Mouse (Mus musculus): ENCODE results near the gene Amigo2. TPM values are rescaled to one million over a fixed set of nuclear protein-coding genes. Genes with fewer than 3 reads are reported as not detected.

Amigo2 gene
- total and polyA plus RNA-seq, 3 experiments: 6.4 to 23.0 (median 19.1) TPM

GRCm38 (mm10) chr15:97291291-97292050 is 44.4 kb upstream of the Amigo2 start:
- H3K27me3 ChIP-seq (replicated peaks): no peaks in the 10 kb centered on the region
- in situ Hi-C loops (cut with MboI; ENCODE audit: low pct_ligation_motif_present, low pct_unique_long_range_greater_than_20kb, low sequenced_read_pairs): no loop called here
- dilution Hi-C loops (cut with MboI; ENCODE audit: extremely low pct_ligation_motif_present, extremely low pct_unique_long_range_greater_than_20kb, low sequenced_read_pairs): no loop called here
- peaks cover 0 to 32% of the 10 kb centered on the region in 2 experiments; a peak in 2 of 4 replicates for H3K4me1 ChIP-seq (ENCODE audit: control insufficient read depth in 1 of 2, insufficient read depth in 2 of 2)
- TF ChIP-seq CHD2 (IDR thresholded peaks at IDR 0.05; ENCODE audit: low read length) (no peak), CHD1 (IDR thresholded peaks at IDR 0.05; ENCODE audit: low read depth, low read length) (no peak), RAD21 (IDR thresholded peaks at IDR 0.05; ENCODE audit: low read depth, low read length) (no peak), GABPA (IDR thresholded peaks at IDR 0.05; ENCODE audit: insufficient replicate concordance, low read depth, low read length) (no peak), MEF2A (IDR thresholded peaks at IDR 0.05; ENCODE audit: borderline replicate concordance, low read depth, low read length) (no peak), MAZ (IDR thresholded peaks at IDR 0.05; ENCODE audit: low read depth, low read length) (no peak), CTCF (conservative IDR thresholded peaks at IDR 0.05 in 1 of 2, IDR thresholded peaks at IDR 0.05 in 1 of 2; ENCODE audit: low read depth in 2 of 2, low read length in 2 of 2) (no peak)
- H3K4me3 ChIP-seq (replicated peaks in 1 of 3; ENCODE audit: low read depth in 2 of 3, low read length in 2 of 3, poor library complexity in 1 of 3): no peak overlapping the region
- H3K4me2 ChIP-seq (ENCODE audit: insufficient read depth, low read depth, poor library complexity, severe bottlenecking): no peak overlapping the region
- DNase-seq (ENCODE audit: extremely low read depth): no peak
- peaks cover 5 to 16% of the 10 kb centered on the region in 2 experiments for H3K36me3 ChIP-seq (replicated peaks in 1 of 2; ENCODE audit: control insufficient read depth in 1 of 2, insufficient read depth in 1 of 2, low read length in 1 of 2)
- H3K79me2 ChIP-seq (replicated peaks; ENCODE audit: control insufficient read depth, extremely low read depth, insufficient read depth, poor library complexity, severe bottlenecking): no peaks in the 10 kb centered on the region
- H3K9ac ChIP-seq (ENCODE audit: insufficient read depth, low read depth): no peak overlapping the region
- no peak overlapping the region for H3K27ac ChIP-seq (ENCODE audit: insufficient read depth, low read depth)
- H3K9me3 ChIP-seq (replicated peaks; ENCODE audit: low read length): no peaks in the 10 kb centered on the region

GRCm38 (mm10) chr15:97290351-97290750 is 43.3 kb upstream of the Amigo2 start:
- in situ Hi-C loops (cut with MboI; ENCODE audit: low pct_ligation_motif_present, low pct_unique_long_range_greater_than_20kb, low sequenced_read_pairs): no loop called here
- H3K79me2 ChIP-seq (replicated peaks; ENCODE audit: control insufficient read depth, extremely low read depth, insufficient read depth, poor library complexity, severe bottlenecking): no peaks in the 10 kb centered on the region
- H3K9ac ChIP-seq (ENCODE audit: insufficient read depth, low read depth): no peak overlapping the region
- H3K4me3 ChIP-seq (replicated peaks in 1 of 3; ENCODE audit: low read depth in 2 of 3, low read length in 2 of 3, poor library complexity in 1 of 3): no peak overlapping the region
- H3K9me3 ChIP-seq (replicated peaks; ENCODE audit: low read length): no peaks in the 10 kb centered on the region
- H3K4me2 ChIP-seq (ENCODE audit: insufficient read depth, low read depth, poor library complexity, severe bottlenecking): no peak overlapping the region
- peaks cover 0 to 32% of the 10 kb centered on the region in 2 experiments; a peak in 2 of 4 replicates for H3K4me1 ChIP-seq (ENCODE audit: control insufficient read depth in 1 of 2, insufficient read depth in 2 of 2)
- dilution Hi-C loops (cut with MboI; ENCODE audit: extremely low pct_ligation_motif_present, extremely low pct_unique_long_range_greater_than_20kb, low sequenced_read_pairs): no loop called here
- TF ChIP-seq E2F4 (IDR thresholded peaks at IDR 0.05; ENCODE audit: insufficient replicate concordance, low read depth, low read length) (no peak), ZMIZ1 (IDR thresholded peaks at IDR 0.05; ENCODE audit: low read depth, low read length) (no peak), JUN (IDR thresholded peaks at IDR 0.05; ENCODE audit: insufficient read depth, low read depth, low read length) (no peak), USF2 (conservative IDR thresholded peaks at IDR 0.05; ENCODE audit: low read depth, low read length) (no peak), ZKSCAN1 (IDR thresholded peaks at IDR 0.05; ENCODE audit: borderline replicate concordance, low read depth, low read length) (no peak), ZNF384 (IDR thresholded peaks at IDR 0.05; ENCODE audit: low read depth, low read length) (no peak)
- peaks cover 5 to 10% of the 10 kb centered on the region in 2 experiments for H3K36me3 ChIP-seq (replicated peaks in 1 of 2; ENCODE audit: control insufficient read depth in 1 of 2, insufficient read depth in 1 of 2, low read length in 1 of 2)
- DNase-seq (ENCODE audit: extremely low read depth): no peak
- H3K27me3 ChIP-seq (replicated peaks): no peaks in the 10 kb centered on the region
- H3K27ac ChIP-seq (ENCODE audit: insufficient read depth, low read depth): no peak overlapping the region
